Mouse (Mus musculus): ENCODE results near the gene H1f0. TPM values are rescaled to one million over a fixed set of nuclear protein-coding genes. Genes with fewer than 3 reads are reported as not detected.

H1f0 gene
- polyA plus RNA-seq, 1 experiment = 197 TPM

DNA sequence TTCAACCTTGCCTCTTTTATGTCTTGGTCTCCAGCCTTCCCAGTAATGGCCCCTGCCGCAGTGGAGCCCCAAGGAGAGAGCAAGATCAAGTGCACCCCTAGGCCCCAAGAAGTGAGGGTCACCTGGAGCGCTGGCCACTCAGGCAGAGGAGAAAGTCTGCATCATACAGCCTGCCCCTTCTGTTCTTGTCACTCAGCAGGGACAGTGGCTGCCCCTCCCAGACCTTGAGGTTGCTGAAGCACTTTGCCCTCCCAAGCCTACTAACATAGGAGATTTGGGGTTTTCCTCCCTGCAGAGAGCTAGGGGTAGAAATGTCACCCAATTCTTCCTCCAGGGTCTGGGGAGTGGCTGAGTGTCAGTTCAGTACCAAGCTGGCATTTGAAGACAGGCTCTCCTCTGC is 24.1 kb downstream of the H1f0 start:
- 86% methylated on average over 2 of the region's 2 CpGs for WGBS
- DNase-seq = no peak
- no peak for TF ChIP-seq POLR2A (IDR thresholded peaks at IDR 0.05; ENCODE audit: borderline replicate concordance, insufficient read depth, low read length)
- no peaks in the 10 kb centered on the region for H3K4me1 ChIP-seq (ENCODE audit: control insufficient read depth, insufficient read depth, low read length)
- no peaks in the 10 kb centered on the region for H3K27me3 ChIP-seq (ENCODE audit: control insufficient read depth, insufficient read depth, low read length)
- H3K27ac ChIP-seq (ENCODE audit: insufficient read depth, low read length) = no peak overlapping the region
- no peak overlapping the region for H3K4me3 ChIP-seq (replicated peaks; ENCODE audit: insufficient read depth, low read depth, low read length)

DNA sequence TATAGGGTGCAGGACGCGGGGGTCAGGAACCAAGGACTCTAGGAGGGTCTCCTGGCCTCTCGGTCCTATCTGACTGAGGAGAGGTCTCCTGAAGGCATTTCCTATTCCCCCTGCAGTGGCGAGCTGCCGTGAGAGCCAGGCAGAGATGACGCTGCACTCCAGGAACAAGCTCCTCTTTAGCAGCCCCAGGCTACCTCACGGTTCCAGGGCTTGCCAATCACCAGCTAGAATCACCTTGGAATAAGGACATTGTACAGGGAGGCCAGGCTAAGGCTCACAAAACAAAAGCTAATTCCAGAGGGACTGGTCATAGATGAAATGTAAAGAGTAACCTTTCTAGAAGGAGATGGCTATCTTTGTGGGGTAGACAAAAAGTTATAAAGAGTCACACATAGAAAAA is 28.4 kb downstream of the H1f0 start:
- no peak overlapping the region for H3K27ac ChIP-seq (ENCODE audit: insufficient read depth, low read length)
- TF ChIP-seq POLR2A (IDR thresholded peaks at IDR 0.05; ENCODE audit: borderline replicate concordance, insufficient read depth, low read length) (no peak), CTCF (IDR thresholded peaks at IDR 0.05; ENCODE audit: borderline replicate concordance, insufficient read depth, low read depth, low read length) (no peak)
- DNase-seq = no peak
- no peaks in the 10 kb centered on the region for H3K27me3 ChIP-seq (ENCODE audit: control insufficient read depth, insufficient read depth, low read length)
- no peaks in the 10 kb centered on the region for H3K4me1 ChIP-seq (ENCODE audit: control insufficient read depth, insufficient read depth, low read length)
- 89% methylated on average over 7 of the region's 7 CpGs for WGBS
- no peak overlapping the region for H3K4me3 ChIP-seq (replicated peaks; ENCODE audit: insufficient read depth, low read depth, low read length)

DNA sequence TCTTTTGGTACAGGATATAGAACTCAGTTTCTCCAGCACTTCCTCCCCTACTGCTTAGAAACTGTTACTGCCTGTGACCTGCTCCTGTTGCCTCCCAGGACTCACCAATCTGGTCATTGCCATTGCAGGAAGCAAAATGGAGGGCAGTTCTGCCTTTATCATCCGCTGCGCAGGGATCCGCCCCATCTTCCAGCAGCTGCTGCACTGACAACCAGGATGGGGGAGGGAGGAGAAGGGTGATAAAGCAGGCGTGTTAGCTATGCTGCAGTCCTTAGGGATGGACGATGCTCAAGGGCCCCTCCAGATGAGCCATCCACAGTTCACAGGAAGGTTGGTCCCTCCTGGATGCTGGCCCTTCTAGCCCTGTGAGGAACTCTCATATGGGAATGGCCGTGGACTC is 29.6 kb downstream of the H1f0 start:
- no peak overlapping the region for H3K27ac ChIP-seq (ENCODE audit: insufficient read depth, low read length)
- H3K4me1 ChIP-seq (ENCODE audit: control insufficient read depth, insufficient read depth, low read length) = no peaks in the 10 kb centered on the region
- no peak overlapping the region for H3K4me3 ChIP-seq (replicated peaks; ENCODE audit: insufficient read depth, low read depth, low read length)
- 86% methylated on average over 6 of the region's 6 CpGs for WGBS
- no peaks in the 10 kb centered on the region for H3K27me3 ChIP-seq (ENCODE audit: control insufficient read depth, insufficient read depth, low read length)
- TF ChIP-seq POLR2A (IDR thresholded peaks at IDR 0.05; ENCODE audit: borderline replicate concordance, insufficient read depth, low read length) (no peak), CTCF (IDR thresholded peaks at IDR 0.05; ENCODE audit: borderline replicate concordance, insufficient read depth, low read depth, low read length) (no peak)
- DNase-seq = no peak

DNA sequence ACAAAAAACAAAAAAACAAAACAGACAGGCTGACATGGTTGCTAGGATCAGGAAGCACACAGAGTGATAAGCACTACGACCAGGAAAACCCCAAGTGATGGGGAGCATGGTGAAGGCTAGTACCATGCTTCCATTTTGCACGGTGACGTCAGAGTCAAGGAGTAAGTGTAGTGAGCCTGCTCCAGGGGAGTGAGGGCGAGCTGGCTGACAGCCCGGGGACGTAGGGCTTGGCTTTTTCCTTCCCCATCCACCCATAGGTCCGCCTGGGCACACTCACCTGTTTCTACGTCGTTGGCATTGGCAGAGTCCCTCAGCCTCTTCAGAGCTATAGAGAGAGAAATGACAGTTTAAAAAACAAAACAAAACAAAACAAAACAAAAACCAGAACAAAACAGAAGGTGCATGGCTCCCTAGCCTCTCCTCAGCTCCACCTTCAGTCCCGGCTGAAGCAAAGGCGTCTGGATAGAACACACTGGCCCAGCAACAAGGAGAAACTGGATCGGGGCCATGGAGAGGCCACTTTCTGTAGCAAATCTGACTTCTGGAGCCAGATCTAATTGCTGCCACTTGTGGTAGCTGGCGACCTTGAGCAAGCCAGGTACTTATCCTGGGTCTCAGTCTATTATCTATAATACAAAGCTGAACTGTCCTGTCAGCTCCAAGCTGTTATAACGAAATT is 32.8 kb downstream of the H1f0 start:
- whole genome bisulfite sequencing = 48% methylated on average over 14 of the region's 14 CpGs
- Histone ChIP-seq H3K4me1 (ENCODE audit: control insufficient read depth, insufficient read depth, low read length) (no peaks in the 10 kb centered on the region), H3K27me3 (ENCODE audit: control insufficient read depth, insufficient read depth, low read length) (no peaks in the 10 kb centered on the region), H3K27ac (ENCODE audit: insufficient read depth, low read length) (no peak overlapping the region), H3K4me3 (replicated peaks; ENCODE audit: insufficient read depth, low read depth, low read length) (no peak overlapping the region)
- no peak for DNase-seq
- TF ChIP-seq CTCF (IDR thresholded peaks at IDR 0.05; ENCODE audit: borderline replicate concordance, insufficient read depth, low read depth, low read length) (no peak), POLR2A (IDR thresholded peaks at IDR 0.05; ENCODE audit: borderline replicate concordance, insufficient read depth, low read length) (no peak)

DNA sequence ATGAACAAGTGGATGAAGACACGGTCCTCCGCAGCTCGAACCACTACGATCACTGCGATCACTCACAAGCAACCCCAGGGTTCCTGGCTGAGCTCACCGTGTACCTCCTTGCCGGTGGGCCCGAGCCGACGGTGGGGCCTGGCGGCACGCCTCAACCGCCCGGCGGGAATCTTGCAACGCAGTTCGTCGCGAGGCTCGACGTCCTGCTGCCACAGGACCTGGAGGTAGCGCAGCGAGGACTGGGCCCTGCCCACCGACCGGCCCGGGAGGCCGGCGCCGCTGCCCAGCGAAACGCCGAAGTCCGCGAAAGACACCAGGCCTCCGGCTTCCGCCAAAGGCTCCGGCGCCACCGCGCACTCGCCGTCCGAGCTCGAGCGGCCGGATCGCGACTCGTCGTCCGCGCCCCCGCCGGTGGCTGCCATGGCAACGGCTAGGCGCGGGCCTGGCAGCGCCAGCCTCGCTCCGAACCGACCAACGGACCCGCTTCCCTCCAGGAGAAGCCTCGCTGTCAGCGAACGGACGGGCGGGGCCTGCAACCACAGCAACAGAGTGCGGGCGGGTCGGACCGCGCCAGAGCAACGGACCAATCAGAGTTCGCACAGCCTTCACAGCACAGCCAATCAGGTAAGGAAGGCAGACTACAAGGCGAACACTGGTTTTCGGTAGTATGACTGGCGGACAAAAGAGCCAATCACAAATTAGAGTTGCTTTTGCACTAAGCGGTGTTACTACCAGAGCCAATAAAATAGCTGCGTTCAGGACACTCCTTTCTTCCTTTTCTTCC is 34.3 kb downstream of the H1f0 start, which contains the start of gene Ankrd54:
Gene Ankrd54, minus strand, starts transcription at position 518 of the 784 bp plus-strand sequence.
- TF ChIP-seq CTCF (IDR thresholded peaks at IDR 0.05; ENCODE audit: borderline replicate concordance, insufficient read depth, low read depth, low read length) (no peak), POLR2A (IDR thresholded peaks at IDR 0.05; ENCODE audit: borderline replicate concordance, insufficient read depth, low read length) (peak; percentile 80)
- Histone ChIP-seq H3K27me3 (ENCODE audit: control insufficient read depth, insufficient read depth, low read length) (no peaks in the 10 kb centered on the region), H3K27ac (ENCODE audit: insufficient read depth, low read length) (no peak within 1 kb of the TSS), H3K4me3 (replicated peaks; ENCODE audit: insufficient read depth, low read depth, low read length) (peak within 1 kb of the TSS; percentile 73), H3K4me1 (ENCODE audit: control insufficient read depth, insufficient read depth, low read length) (no peaks in the 10 kb centered on the region)
- under 1% methylated on average over 80 of the region's 80 CpGs for WGBS
- DNase-seq = peak; percentile 96 to 100

DNA sequence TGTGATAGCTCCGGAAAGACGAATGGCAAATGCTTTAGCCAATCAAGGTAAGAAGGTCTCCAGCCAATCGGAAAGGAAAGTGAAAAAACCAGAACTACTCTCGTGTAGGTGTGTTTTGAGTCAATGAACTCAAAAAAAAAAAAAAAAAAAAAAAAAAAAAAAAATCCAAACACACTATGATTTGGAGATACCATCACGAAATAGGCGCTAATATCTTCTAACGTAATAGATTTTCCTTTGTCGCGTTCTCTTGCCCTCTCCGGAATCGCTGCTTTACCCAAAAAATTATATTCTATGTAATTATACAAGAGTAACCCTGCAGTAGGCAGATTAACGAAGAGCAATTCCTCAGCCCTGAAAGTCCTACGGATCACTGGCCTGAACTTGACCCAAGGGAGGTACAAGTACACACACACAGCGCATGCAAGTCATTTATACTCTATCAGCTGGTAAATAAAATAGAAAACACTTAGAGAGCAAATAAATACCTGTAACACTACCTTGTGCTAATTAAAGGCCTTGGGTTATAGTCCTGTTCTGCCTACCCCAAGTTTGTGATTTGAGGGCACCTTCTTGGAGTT is 35.0 kb downstream of the H1f0 start:
- Histone ChIP-seq H3K27ac (ENCODE audit: insufficient read depth, low read length) (no peak overlapping the region), H3K27me3 (ENCODE audit: control insufficient read depth, insufficient read depth, low read length) (no peaks in the 10 kb centered on the region), H3K4me3 (replicated peaks; ENCODE audit: insufficient read depth, low read depth, low read length) (peak overlapping the region; percentile 25), H3K4me1 (ENCODE audit: control insufficient read depth, insufficient read depth, low read length) (no peaks in the 10 kb centered on the region)
- TF ChIP-seq CTCF (IDR thresholded peaks at IDR 0.05; ENCODE audit: borderline replicate concordance, insufficient read depth, low read depth, low read length) (no peak), POLR2A (IDR thresholded peaks at IDR 0.05; ENCODE audit: borderline replicate concordance, insufficient read depth, low read length) (no peak)
- DNase-seq = no peak
- 8% methylated on average over 14 of the region's 14 CpGs for WGBS

DNA sequence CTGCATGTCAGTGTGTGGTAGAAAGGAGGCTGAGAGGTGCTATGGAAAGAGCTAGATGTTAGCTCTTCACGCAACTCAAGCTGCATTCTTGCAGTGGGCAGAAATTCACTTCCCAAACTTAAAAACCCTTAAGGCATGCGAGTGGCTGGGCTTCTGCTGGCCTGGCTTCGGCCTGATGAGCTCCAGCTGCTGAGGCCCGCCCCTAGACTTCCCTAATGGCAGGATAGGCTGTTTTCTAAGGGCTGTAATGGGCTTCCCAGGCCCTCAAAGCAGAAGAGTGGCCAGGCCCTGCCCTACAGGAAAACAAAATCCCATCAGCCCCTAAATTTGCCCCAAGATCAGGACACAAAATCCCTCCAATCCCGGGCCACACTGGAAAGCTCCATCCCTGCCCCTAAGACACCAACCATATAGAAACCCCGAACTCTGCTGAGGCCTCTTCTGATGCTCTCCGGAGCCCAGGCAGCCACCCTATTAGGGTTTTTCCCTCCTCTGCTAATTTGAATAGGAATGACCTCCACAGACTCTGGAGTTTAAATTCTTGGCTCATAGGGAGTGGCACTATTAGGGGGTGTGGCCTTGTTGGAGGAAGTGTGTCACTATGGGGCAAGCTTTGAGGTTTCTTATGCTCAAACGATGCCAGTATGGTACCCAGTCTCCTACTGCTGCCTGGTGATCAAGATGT is 37.0 kb downstream of the H1f0 start:
- no peaks in the 10 kb centered on the region for H3K4me1 ChIP-seq (ENCODE audit: control insufficient read depth, insufficient read depth, low read length)
- 68% methylated on average over 8 of the region's 8 CpGs for WGBS
- TF ChIP-seq POLR2A (IDR thresholded peaks at IDR 0.05; ENCODE audit: borderline replicate concordance, insufficient read depth, low read length) = no peak
- TF ChIP-seq CTCF (IDR thresholded peaks at IDR 0.05; ENCODE audit: borderline replicate concordance, insufficient read depth, low read depth, low read length) = no peak

More for the DNA sequence above, 37.0 kb downstream of the H1f0 start:
- H3K27me3 ChIP-seq (ENCODE audit: control insufficient read depth, insufficient read depth, low read length) = no peaks in the 10 kb centered on the region
- no peak overlapping the region for H3K27ac ChIP-seq (ENCODE audit: insufficient read depth, low read length)
- no peak for DNase-seq
- no peak overlapping the region for H3K4me3 ChIP-seq (replicated peaks; ENCODE audit: insufficient read depth, low read depth, low read length)

All from cerebellum, adult 2 months (tissue).